ENCODE assay signal across 10 mouse cellular contexts in the genomic region with DNA sequence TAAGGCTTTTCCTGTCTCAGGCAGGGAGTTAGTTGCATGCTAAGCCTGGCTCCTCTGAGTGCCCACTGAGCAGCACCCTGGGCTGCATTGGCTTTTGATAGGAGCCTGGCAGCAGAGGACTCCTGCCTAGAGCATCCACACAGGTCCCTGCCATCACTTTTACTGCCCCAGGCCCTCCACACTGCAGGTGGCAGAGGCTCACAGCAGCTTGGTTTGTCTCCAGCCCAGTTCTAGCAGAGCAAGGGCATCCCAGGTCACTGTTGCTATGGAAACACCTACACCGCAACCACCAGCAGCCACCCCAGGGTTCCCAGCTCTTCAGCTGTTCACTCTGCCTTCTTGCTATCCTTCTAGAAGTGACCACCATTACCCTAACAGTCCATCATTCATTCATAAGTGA.
DNase-seq lines count a peak whose midpoint lies in the region; ATAC-seq and TF ChIP-seq lines count a peak whose summit lies in the region.
"Had no signal": no experiment of that assay in that cellular context is flagged by ENCODE, and none has a peak within 500 bp of the region (broad histone marks: within the 10 kb centered on the region; RNA-seq: fewer than 3 reads in every experiment).

No protein-coding gene starts in this region.

- no peak overlapping the region for H3K9ac ChIP-seq in heart, embryonic 12.5 days
- no peak overlapping the region for H3K9ac ChIP-seq in hindbrain, embryonic 16.5 days (ENCODE audit: low read depth, low read length)
- no peak overlapping the region for H3K9ac ChIP-seq in lung, postnatal 0 days (replicated peaks; ENCODE audit: low read depth)

- WGBS in heart, embryonic 12.5 days = 58% methylated on average over 1 of the region's 1 CpGs
- WGBS in hindbrain, embryonic 16.5 days = 21% methylated on average over 1 of the region's 1 CpGs
- 33% methylated on average over 1 of the region's 1 CpGs for WGBS in lung, postnatal 0 days

- H3K4me1 ChIP-seq in heart, embryonic 12.5 days (replicated peaks) = 0 out of 2 replicates have a peak, but pooled peaks cover 3% of the 10 kb centered on the region
- peaks cover 29% of the 10 kb centered on the region for H3K4me1 ChIP-seq in hindbrain, embryonic 16.5 days (ENCODE audit: control insufficient read depth, insufficient read depth, low read depth, low read length)
- H3K4me1 ChIP-seq in lung, postnatal 0 days (ENCODE audit: insufficient read depth, low read depth, low read length) = no peaks in the 10 kb centered on the region

- peak; percentile 21 for DNase-seq in heart, postnatal 4 days
- peak; percentile 31 for DNase-seq in adrenal gland, postnatal 14 days
- peak; percentile 59 to 61 for DNase-seq in cerebellum, postnatal 25 days
- no peak for DNase-seq in lung, postnatal 0 days (ENCODE audit: low spot score)
- DNase-seq in urinary bladder, postnatal 14 days (ENCODE audit: low spot score) = no peak
- DNase-seq in spleen, adult 12 weeks (ENCODE audit: low spot score) = no peak
- DNase-seq: liver had no signal

- TF ChIP-seq CTCF in lung, postnatal 0 days (IDR thresholded peaks at IDR 0.05) = no peak

- no peaks in the 10 kb centered on the region for H3K9me3 ChIP-seq in heart, embryonic 12.5 days (replicated peaks)
- no peaks in the 10 kb centered on the region for H3K9me3 ChIP-seq in hindbrain, embryonic 16.5 days (ENCODE audit: control insufficient read depth, low read length)
- no peaks in the 10 kb centered on the region for H3K9me3 ChIP-seq in lung, postnatal 0 days (ENCODE audit: low read length)

- H3K36me3 ChIP-seq in heart, embryonic 12.5 days = no peaks in the 10 kb centered on the region
- H3K36me3 ChIP-seq in hindbrain, embryonic 16.5 days (ENCODE audit: control insufficient read depth, insufficient read depth, low read length) = no peaks in the 10 kb centered on the region
- no peaks in the 10 kb centered on the region for H3K36me3 ChIP-seq in lung, postnatal 0 days (ENCODE audit: insufficient read depth, low read length)

- ATAC-seq in heart, embryonic 12.5 days (ENCODE audit: insufficient number of reproducible peaks, low FRiP score) = no peak
- peak; percentile 34; the same call in 1 of the 2 replicates for ATAC-seq in hindbrain, embryonic 16.5 days
- no peak for ATAC-seq in lung, postnatal 0 days

- H3K4me3 ChIP-seq in heart, embryonic 12.5 days = no peak overlapping the region
- H3K4me3 ChIP-seq in hindbrain, embryonic 16.5 days (ENCODE audit: low read length) = no peak overlapping the region
- H3K4me3 ChIP-seq in lung, postnatal 0 days (ENCODE audit: low read depth, low read length) = no peak overlapping the region

- no peak overlapping the region for H3K27ac ChIP-seq in heart, embryonic 12.5 days (ENCODE audit: poor library complexity, severe bottlenecking)
- peak overlapping the region; percentile 51; the same call in 1 of the 2 replicates for H3K27ac ChIP-seq in hindbrain, embryonic 16.5 days (ENCODE audit: low read depth, low read length)
- no peak overlapping the region for H3K27ac ChIP-seq in lung, postnatal 0 days (ENCODE audit: low read length)
- H3K27ac ChIP-seq: stomach, postnatal 0 days had no signal

- peaks cover 21% of the 10 kb centered on the region for H3K27me3 ChIP-seq in heart, embryonic 12.5 days (replicated peaks)
- H3K27me3 ChIP-seq in hindbrain, embryonic 16.5 days (replicated peaks; ENCODE audit: control insufficient read depth, insufficient read depth, low read length) = no peaks in the 10 kb centered on the region
- H3K27me3 ChIP-seq in lung, postnatal 0 days (replicated peaks; ENCODE audit: insufficient read depth, low read length) = no peaks in the 10 kb centered on the region

- TF ChIP-seq EP300 in lung, postnatal 0 days (IDR thresholded peaks at IDR 0.05) = no peak

- no peak overlapping the region for H3K4me2 ChIP-seq in heart, embryonic 12.5 days
- no peak overlapping the region for H3K4me2 ChIP-seq in hindbrain, embryonic 16.5 days (ENCODE audit: low read length)
- H3K4me2 ChIP-seq in lung, postnatal 0 days (replicated peaks; ENCODE audit: low read depth, low read length) = no peak overlapping the region

Comparison
In these comparisons a context has a peak if more than half of its experiments do, and no peak if none do; other contexts are left out.
1. DNase-seq: peak in heart, postnatal 4 days (single experiment), adrenal gland, postnatal 14 days (single experiment) and cerebellum, postnatal 25 days (2 of 2); none in lung, postnatal 0 days (single experiment), urinary bladder, postnatal 14 days (single experiment) and spleen, adult 12 weeks (single experiment).